ENCODE assay signal across 8 mouse cellular contexts in the genomic region with DNA sequence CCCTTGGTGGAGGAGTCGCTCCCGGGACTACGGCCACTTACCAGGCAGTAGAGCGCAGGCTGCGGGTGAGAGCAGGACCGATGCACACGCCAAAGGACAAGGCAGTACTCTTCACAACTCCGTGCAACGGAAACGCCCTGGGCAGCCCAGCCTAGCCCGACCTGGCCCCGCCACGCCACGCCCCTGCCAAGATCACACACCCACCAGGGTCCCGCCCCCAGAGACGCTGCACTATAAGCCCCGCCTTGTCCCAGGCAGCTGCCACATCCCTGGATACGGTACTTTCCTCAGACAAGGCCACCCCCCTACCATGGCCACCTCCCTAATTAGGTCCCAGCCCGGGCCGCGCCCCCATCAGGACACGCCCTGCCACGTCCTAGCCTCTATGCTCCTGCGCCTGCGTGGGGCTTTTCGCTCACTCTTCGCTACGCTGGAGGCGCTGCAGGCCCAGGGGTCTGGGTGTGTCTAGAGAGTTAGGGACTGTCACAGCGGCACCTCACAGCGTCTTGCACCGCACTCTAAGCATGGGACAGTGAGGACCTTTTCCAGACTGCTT. TPM values are rescaled to one million over a fixed set of nuclear protein-coding genes. Genes with fewer than 3 reads are reported as not detected.
DNase-seq lines count a peak whose midpoint lies in the region; ATAC-seq and TF ChIP-seq lines count a peak whose summit lies in the region.

A gene (minus strand): TSS at position 363 of the 556 bp plus-strand sequence.
A gene (plus strand): TSS at position 406 of the 556 bp plus-strand sequence.

- WGBS in hindbrain, postnatal 0 days: under 1% methylated on average over 30 of the region's 32 CpGs

- H3K27me3 ChIP-seq in hindbrain, postnatal 0 days (ENCODE audit: insufficient read depth, low read length): no peaks in the 10 kb centered on the region

- ATAC-seq in common myeloid progenitor, adult 5-6 weeks (replicated peaks; ENCODE audit: low read depth, poor library complexity, severe bottlenecking): peak; percentile 91
- peak; percentile 98 for ATAC-seq in hindbrain, postnatal 0 days
- ATAC-seq in megakaryocyte, adult 5-6 weeks (ENCODE audit: poor library complexity, severe bottlenecking): peak; percentile 90

- peak; percentile 64 for TF ChIP-seq CTCF in gastrocnemius, adult 2 months (IDR thresholded peaks at IDR 0.05)
- peak; percentile 73 for TF ChIP-seq CTCF in hindbrain, postnatal 0 days (IDR thresholded peaks at IDR 0.05; ENCODE audit: low read depth)
- TF ChIP-seq CTCF in left cerebral cortex, adult 2 months (IDR thresholded peaks at IDR 0.05): peak; percentile 48

- H3K9me3 ChIP-seq in hindbrain, postnatal 0 days (ENCODE audit: low read length): no peaks in the 10 kb centered on the region

- peak; percentile 98 for DNase-seq in ZHBTc4 (ENCODE audit: low read depth, low spot score)
- DNase-seq in gastrocnemius, adult 2 months: peak; percentile 99
- peak; percentile 87 for DNase-seq in hindbrain, postnatal 0 days (ENCODE audit: low spot score)
- peak; percentile 84 to 88 for DNase-seq in left cerebral cortex, adult 2 months (ENCODE audit: extremely low spot score in 1 of 2, low spot score in 2 of 2)
- DNase-seq in right cerebral cortex, adult 2 months (ENCODE audit: low spot score in 2 of 2): peak; percentile 86 to 87
- DNase-seq in urinary bladder, postnatal 14 days (ENCODE audit: low spot score): peak; percentile 98

- H3K4me1 ChIP-seq in hindbrain, postnatal 0 days (ENCODE audit: insufficient read depth, low read length): peaks cover 5% of the 10 kb centered on the region; the same call in 1 of the 2 replicates

- H3K9ac ChIP-seq in hindbrain, postnatal 0 days (replicated peaks; ENCODE audit: low read length): peak within 1 kb of the TSS; percentile 59

- intact Hi-C loops in gastrocnemius, adult 2 months (cut with DNase I): loop anchor here (1.0 to 5.0 kb wide), 2 partner anchors 20 to 97 kb away; a partner anchor contains a TSS
- intact Hi-C loops in left cerebral cortex, adult 2 months (cut with DNase I): loop anchor here (2.0 kb wide), 2 partner anchors 19 to 41 kb away; no protein-coding TSS in a partner anchor

- H3K27ac ChIP-seq in gastrocnemius, adult 2 months: peak within 1 kb of the TSS; percentile 96
- H3K27ac ChIP-seq in hindbrain, postnatal 0 days: peak within 1 kb of the TSS; percentile 64
- peak within 1 kb of the TSS; percentile 96 for H3K27ac ChIP-seq in left cerebral cortex, adult 2 months

- H3K36me3 ChIP-seq in hindbrain, postnatal 0 days (ENCODE audit: insufficient read depth, low read length): no peaks in the 10 kb centered on the region

- H3K4me3 ChIP-seq in gastrocnemius, adult 2 months: peak within 1 kb of the TSS; percentile 98
- peak within 1 kb of the TSS; percentile 62 for H3K4me3 ChIP-seq in hindbrain, postnatal 0 days (ENCODE audit: low read length)
- H3K4me3 ChIP-seq in left cerebral cortex, adult 2 months: peak within 1 kb of the TSS; percentile 92

- H3K4me2 ChIP-seq in hindbrain, postnatal 0 days (ENCODE audit: low read depth, low read length): peak within 1 kb of the TSS; percentile 98

RNA-seq across cellular contexts. Expression of the first gene that starts in this region (rescaled TPM):
- 54.6 and 60.2 TPM in 2 replicates for total RNA-seq in common myeloid progenitor, adult 5-6 weeks (2017)
- 10 to 100 TPM; 35.1 to 55.7 TPM for total RNA-seq in gastrocnemius, adult 2 months (2021)
- 31.8 and 33.5 TPM in 2 replicates for total RNA-seq in hindbrain, postnatal 0 days (2014; rRNA removed)
- polyA plus RNA-seq in hindbrain, postnatal 0 days (2015; fragmentation: Nextera tagmentation; extraction: Ambion mirVana): 54.0 and 55.5 TPM in 2 replicates
- 10 to 100 TPM; 69.0 to 71.9 TPM for total RNA-seq in left cerebral cortex, adult 2 months (2021)
- total RNA-seq in megakaryocyte, adult 5-6 weeks (2015): 570 and 686 TPM in 2 replicates
- total RNA-seq in megakaryocyte, adult 5-6 weeks (2017): 409 and 433 TPM in 2 replicates

RNA-seq across cellular contexts. Expression of the second gene that starts in this region (rescaled TPM):
- total RNA-seq in common myeloid progenitor, adult 5-6 weeks (2017): not detected in 2 replicates
- total RNA-seq in gastrocnemius, adult 2 months (2021): not detected
- total RNA-seq in hindbrain, postnatal 0 days (2014; rRNA removed): not detected in 2 replicates
- polyA plus RNA-seq in hindbrain, postnatal 0 days (2015; fragmentation: Nextera tagmentation; extraction: Ambion mirVana): 0.91 and 1.1 TPM in 2 replicates
- not detected for total RNA-seq in left cerebral cortex, adult 2 months (2021)
- total RNA-seq in megakaryocyte, adult 5-6 weeks (2015): 0.25 and 0.36 TPM in 2 replicates
- total RNA-seq in megakaryocyte, adult 5-6 weeks (2017): 0.53 TPM in 1 of 2 replicates, not detected in the other

Comparison
In these comparisons a context has a peak if more than half of its experiments do, and no peak if none do; other contexts are left out.
1. Peak in every context shown above with its lines: DNase-seq, ATAC-seq, H3K4me3 ChIP-seq and H3K27ac ChIP-seq.